ENCODE assay signal across 8 mouse cellular contexts in the genomic region with DNA sequence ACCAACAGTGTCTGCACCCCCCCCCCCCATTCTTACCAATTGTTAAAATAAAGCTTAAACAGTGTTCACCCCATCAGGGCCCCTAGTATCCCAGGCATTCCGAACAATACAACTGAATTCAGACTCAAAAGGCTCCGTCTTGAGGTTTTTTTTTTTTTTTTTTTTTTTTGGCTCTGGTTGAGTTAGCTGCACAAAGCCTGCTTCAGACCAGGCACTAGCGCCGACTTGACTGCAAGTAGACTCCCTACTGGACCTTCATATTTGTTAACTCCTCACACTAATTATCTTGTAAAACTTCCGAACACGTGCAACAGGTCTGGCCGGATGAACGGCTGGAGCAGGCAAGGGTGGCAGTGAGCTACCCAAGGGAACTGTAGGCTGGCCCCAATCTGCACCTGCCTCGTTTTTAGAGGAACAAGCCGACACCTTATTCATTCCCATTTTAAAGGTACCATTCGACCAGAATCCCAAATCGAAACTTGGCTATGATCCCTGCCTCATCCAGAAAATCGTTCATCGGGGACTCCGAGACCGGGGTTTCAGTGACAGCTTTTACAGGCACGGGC. TPM values are rescaled to one million over a fixed set of nuclear protein-coding genes. Genes with fewer than 3 reads are reported as not detected.
DNase-seq lines count a peak whose midpoint lies in the region; ATAC-seq and TF ChIP-seq lines count a peak whose summit lies in the region.

No protein-coding gene starts in this region.

- H3K27me3 ChIP-seq in heart, postnatal 0 days (ENCODE audit: control insufficient read depth, insufficient read depth, low read length): no peaks in the 10 kb centered on the region
- no peaks in the 10 kb centered on the region for H3K27me3 ChIP-seq in liver, embryonic 11.5 days (replicated peaks; ENCODE audit: control insufficient read depth, insufficient read depth, low read length)
- H3K27me3 ChIP-seq in neural tube, embryonic 14.5 days (ENCODE audit: control insufficient read depth, insufficient read depth, low read length): no peaks in the 10 kb centered on the region

- DNase-seq in frontal cortex, postnatal 25 days (ENCODE audit: low spot score in 2 of 2): no peak
- peak; percentile 41 for DNase-seq in urinary bladder, postnatal 25 days (ENCODE audit: low spot score)
- no peak for DNase-seq in urinary bladder, postnatal 10 days (ENCODE audit: low spot score)
- no peak for DNase-seq in heart, postnatal 0 days (ENCODE audit: low spot score)
- DNase-seq in liver, embryonic 11.5 days (ENCODE audit: low spot score): peak; percentile 55
- no peak for DNase-seq in adrenal gland, adult 18-20 months (ENCODE audit: low spot score in 2 of 2)

- TF ChIP-seq CTCF in heart, postnatal 0 days (IDR thresholded peaks at IDR 0.05; ENCODE audit: low read depth): no peak

- peaks cover 28% of the 10 kb centered on the region for H3K36me3 ChIP-seq in heart, postnatal 0 days (replicated peaks; ENCODE audit: control insufficient read depth, insufficient read depth, low read length)
- peaks cover 23% of the 10 kb centered on the region for H3K36me3 ChIP-seq in liver, embryonic 11.5 days (ENCODE audit: control insufficient read depth, insufficient read depth, low read length)
- H3K36me3 ChIP-seq in neural tube, embryonic 14.5 days (ENCODE audit: control insufficient read depth, insufficient read depth, low read length): peaks cover 29% of the 10 kb centered on the region

- no peaks in the 10 kb centered on the region for H3K9me3 ChIP-seq in heart, postnatal 0 days (replicated peaks; ENCODE audit: control insufficient read depth, low read length)
- no peaks in the 10 kb centered on the region for H3K9me3 ChIP-seq in liver, embryonic 11.5 days (ENCODE audit: control insufficient read depth, low read length)
- no peaks in the 10 kb centered on the region for H3K9me3 ChIP-seq in neural tube, embryonic 14.5 days (ENCODE audit: control insufficient read depth, low read length)

- peak overlapping the region; percentile 46 for H3K27ac ChIP-seq in heart, postnatal 0 days (ENCODE audit: low read depth)
- peak overlapping the region; percentile 72 for H3K27ac ChIP-seq in liver, embryonic 11.5 days (ENCODE audit: low read depth, low read length)
- peak overlapping the region; percentile 88 for H3K27ac ChIP-seq in neural tube, embryonic 14.5 days (ENCODE audit: low read depth, low read length)

- H3K4me1 ChIP-seq in heart, postnatal 0 days (ENCODE audit: control insufficient read depth, insufficient read depth): peaks cover 9% of the 10 kb centered on the region
- H3K4me1 ChIP-seq in liver, embryonic 11.5 days (replicated peaks; ENCODE audit: control insufficient read depth, insufficient read depth, low read length): no peaks in the 10 kb centered on the region
- H3K4me1 ChIP-seq in neural tube, embryonic 14.5 days (ENCODE audit: control insufficient read depth, insufficient read depth, low read length): no peaks in the 10 kb centered on the region

- peak overlapping the region; percentile 63 for H3K4me3 ChIP-seq in heart, postnatal 0 days (ENCODE audit: low read depth, low read length)
- peak overlapping the region; percentile 85 for H3K4me3 ChIP-seq in liver, embryonic 11.5 days (ENCODE audit: low read depth, low read length)
- H3K4me3 ChIP-seq in neural tube, embryonic 14.5 days (ENCODE audit: low read depth, low read length): peak overlapping the region; percentile 90

- 1% methylated on average over 17 of the region's 17 CpGs for WGBS in heart, postnatal 0 days
- 2% methylated on average over 17 of the region's 17 CpGs for WGBS in liver, embryonic 11.5 days
- WGBS in neural tube, embryonic 14.5 days: under 1% methylated on average over 17 of the region's 17 CpGs

- H3K4me2 ChIP-seq in heart, postnatal 0 days (ENCODE audit: low read depth, low read length): peak overlapping the region; percentile 95
- peak overlapping the region; percentile 72 for H3K4me2 ChIP-seq in liver, embryonic 11.5 days
- H3K4me2 ChIP-seq in neural tube, embryonic 14.5 days (ENCODE audit: low read depth, low read length): peak overlapping the region; percentile 76

- no peak for TF ChIP-seq EP300 in heart, postnatal 0 days (IDR thresholded peaks at IDR 0.05; ENCODE audit: low read depth)

- H3K9ac ChIP-seq in heart, postnatal 0 days (replicated peaks; ENCODE audit: low read depth, low read length): peak overlapping the region; percentile 67
- peak overlapping the region; percentile 91 for H3K9ac ChIP-seq in liver, embryonic 11.5 days (ENCODE audit: low read depth, low read length)
- peak overlapping the region; percentile 87 for H3K9ac ChIP-seq in neural tube, embryonic 14.5 days (replicated peaks; ENCODE audit: low read depth, low read length)

- ATAC-seq in frontal cortex, adult (ENCODE audit: low TSS enrichment): peak; percentile 35; the same call in 1 of the 2 replicates
- ATAC-seq in heart, postnatal 0 days (ENCODE audit: insufficient read depth, low read depth): no peak
- peak; percentile 53 for ATAC-seq in liver, embryonic 11.5 days (replicated peaks; ENCODE audit: low FRiP score)
- 0 out of 2 replicates have a peak, but pooled peaks have one; percentile 23 for ATAC-seq in neural tube, embryonic 14.5 days (ENCODE audit: low read depth)

RNA-seq across cellular contexts. Expression of a gene that starts 0.8 kb away (rescaled TPM):
- 25.4 and 27.6 TPM in 2 replicates for total RNA-seq in heart, postnatal 0 days (2014; rRNA removed; ENCODE audit: low replicate concordance)
- polyA plus RNA-seq in heart, postnatal 0 days (2015; fragmentation: Nextera tagmentation; extraction: Ambion mirVana): 158 and 159 TPM in 2 replicates
- 358 and 365 TPM in 2 replicates for polyA plus RNA-seq in liver, embryonic 11.5 days (2014; fragmentation: Nextera tagmentation; extraction: Ambion mirVana)
- 236 and 255 TPM in 2 replicates for polyA plus RNA-seq in neural tube, embryonic 14.5 days (2014; fragmentation: Nextera tagmentation; extraction: Ambion mirVana)
- 100 to 1,000 TPM; 111 to 119 TPM for total RNA-seq in adrenal gland, adult 18-20 months (2021)

Comparison
In these comparisons a context has a peak if more than half of its experiments do, and no peak if none do; other contexts are left out.
1. DNase-seq: peak in urinary bladder, postnatal 25 days (single experiment) and liver, embryonic 11.5 days (single experiment); none in frontal cortex, postnatal 25 days (0 of 2), urinary bladder, postnatal 10 days (single experiment), heart, postnatal 0 days (single experiment) and adrenal gland, adult 18-20 months (0 of 2).
2. Peak in every context shown above with its lines, with median percentiles within 50 percentile points of each other: H3K27ac ChIP-seq, H3K4me2 ChIP-seq, H3K4me3 ChIP-seq and H3K9ac ChIP-seq.